Mouse (Mus musculus) naive thymus-derived CD4-positive, alpha-beta T cell, adult 5 months (primary cell): ENCODE data around the gene Ing4. TPM values are rescaled to one million over a fixed set of nuclear protein-coding genes. Genes with fewer than 3 reads are reported as not detected.

ENCODE experiments used
- polyA plus RNA-seq: library from polyadenylated mRNA; unstranded; fragments of 100-300 nt; shearing (Covaris generic); gene quantifications from one replicate; pipeline ENCODE4 v1.2.1, GENCODE M21; 2017

The Ing4 gene
- 74.8 TPM for polyA plus RNA-seq

DNA sequence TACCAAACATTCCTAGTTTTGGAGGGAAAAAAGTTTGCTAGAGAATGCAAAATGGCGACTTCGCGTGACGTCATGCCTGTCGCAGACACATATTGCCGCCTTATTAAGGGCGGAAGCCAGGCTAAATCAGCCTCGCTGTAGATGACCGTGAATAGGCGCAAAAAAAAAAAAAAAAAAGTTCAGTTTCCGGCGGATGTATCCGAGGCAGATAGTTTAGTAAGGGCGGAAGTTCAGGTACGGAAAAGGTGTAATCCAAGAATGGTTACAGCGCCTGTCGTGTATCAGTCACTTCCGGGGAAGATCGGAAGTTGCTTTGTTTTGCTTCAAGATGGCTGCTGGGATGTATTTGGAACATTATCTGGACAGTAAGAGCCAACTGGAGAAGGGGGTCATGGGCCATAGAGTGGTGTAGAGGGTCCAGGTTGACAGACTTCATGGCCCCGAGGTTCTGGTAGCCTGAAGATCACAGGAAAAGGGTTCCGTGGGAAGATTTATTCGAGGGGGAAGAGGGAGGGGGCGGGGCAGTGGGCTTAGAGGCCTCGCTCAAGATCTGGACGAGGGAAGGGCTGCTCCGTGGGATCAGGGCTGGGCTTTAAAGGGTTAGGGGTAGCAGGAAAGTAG is at the start of gene Ing4:
TSS of gene Ing4 (plus strand) at position 228 of the 621 bp plus-strand sequence.

DNA sequence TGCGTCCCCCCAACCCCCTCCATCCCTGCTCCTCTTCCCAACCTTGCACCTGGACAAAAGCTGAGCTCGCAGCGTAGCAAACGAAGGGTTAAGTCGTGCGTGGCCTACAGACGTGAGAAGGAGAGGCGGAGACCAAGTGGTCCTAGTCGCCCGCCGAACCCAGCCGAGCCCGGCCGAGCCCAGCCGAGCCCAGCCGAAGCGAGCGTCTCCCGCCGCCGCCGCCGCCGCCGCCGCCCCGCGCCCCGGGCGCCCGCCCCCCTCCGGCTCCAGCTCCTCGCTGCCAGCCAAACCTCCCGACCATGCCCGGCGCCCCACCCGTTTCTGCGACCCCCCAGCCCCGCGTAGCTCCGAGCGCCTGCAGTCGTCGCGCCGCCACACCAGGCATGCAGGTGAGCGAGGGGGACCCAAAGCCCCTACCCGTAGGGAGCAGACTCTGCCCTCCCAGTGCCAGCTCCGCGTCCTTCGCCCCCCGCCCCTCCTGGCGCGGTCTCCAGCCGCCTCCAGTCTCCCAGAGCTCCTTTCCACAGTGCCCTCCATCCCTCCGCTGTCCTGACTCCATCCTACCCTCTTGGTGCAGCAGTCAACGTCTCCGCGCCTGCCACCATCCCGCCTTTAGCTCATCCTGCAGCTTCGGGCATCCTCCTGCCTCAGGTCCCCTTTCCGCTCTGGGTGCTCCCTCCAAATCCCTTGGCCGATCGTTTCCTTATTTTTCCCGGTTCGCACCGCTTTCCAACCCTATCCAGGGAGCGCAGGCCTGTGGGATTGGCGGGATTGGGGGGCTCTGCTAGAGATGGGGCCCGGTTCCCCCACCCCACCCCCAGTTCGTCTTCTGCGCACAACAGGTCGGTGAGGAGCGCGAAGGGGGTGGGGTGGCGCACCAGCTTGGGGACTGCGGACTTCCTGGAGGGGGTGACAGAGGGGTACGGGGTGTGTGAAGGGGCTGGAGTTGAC is 42.7 kb upstream of the Ing4 start, which contains the start of gene Pianp:
TSS of gene Pianp (plus strand) at position 144 of the 951 bp plus-strand sequence.

DNA sequence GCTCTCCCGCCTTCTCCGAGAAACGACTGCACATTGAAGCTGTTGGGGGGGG is 30.6 kb upstream of the Ing4 start, which contains the start of gene Zfp384:
TSS of gene Zfp384 (plus strand) at position 17 of the 52 bp plus-strand sequence.

DNA sequence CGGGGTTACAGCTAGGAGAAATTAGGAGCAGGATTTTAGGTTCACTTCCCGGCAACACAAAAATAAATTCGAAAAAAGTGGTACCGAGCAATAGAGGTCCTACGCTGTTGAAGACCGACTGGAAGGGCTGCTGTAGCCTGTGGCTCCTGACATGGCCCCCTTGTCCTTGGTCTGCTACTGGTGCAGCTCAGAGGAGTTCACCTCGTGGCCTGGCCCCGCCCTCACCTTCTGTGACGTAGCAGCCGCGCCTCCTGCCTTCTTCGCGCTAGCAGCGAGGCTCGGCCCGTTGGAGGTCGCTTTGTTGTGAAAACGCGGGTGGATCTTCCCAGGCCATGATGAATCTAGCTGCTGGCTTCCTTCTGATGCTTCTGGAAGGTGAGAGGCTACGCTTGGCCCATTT is 10.1 kb downstream of the Ing4 start, which contains the start of gene Acrbp:
TSS of gene Acrbp (plus strand) at position 12 of the 400 bp plus-strand sequence.

DNA sequence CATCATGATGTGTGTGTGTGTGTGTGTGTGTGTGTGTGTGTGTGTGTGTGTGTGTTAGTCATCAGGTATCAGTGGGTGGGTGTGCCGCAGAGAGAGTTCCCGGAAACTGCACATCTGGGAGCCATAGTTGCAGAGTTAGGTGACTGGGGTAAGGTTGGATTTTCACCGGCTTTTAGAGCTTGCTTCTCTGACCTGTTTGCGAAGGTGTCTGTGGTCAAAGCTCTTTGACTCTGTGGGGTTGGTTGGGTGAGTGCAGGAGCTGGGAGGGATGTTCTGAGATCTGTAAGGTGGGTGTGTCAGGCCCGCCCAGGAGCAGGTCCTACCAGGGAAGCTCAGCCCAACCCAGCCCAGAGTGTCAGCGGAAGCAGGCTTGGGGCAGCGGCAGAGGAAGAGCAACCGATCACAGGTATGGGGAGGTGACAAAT is 28.0 kb downstream of the Ing4 start, which contains the start of gene Lpar5:
TSS of gene Lpar5 (plus strand) at position 350 of the 425 bp plus-strand sequence.

DNA sequence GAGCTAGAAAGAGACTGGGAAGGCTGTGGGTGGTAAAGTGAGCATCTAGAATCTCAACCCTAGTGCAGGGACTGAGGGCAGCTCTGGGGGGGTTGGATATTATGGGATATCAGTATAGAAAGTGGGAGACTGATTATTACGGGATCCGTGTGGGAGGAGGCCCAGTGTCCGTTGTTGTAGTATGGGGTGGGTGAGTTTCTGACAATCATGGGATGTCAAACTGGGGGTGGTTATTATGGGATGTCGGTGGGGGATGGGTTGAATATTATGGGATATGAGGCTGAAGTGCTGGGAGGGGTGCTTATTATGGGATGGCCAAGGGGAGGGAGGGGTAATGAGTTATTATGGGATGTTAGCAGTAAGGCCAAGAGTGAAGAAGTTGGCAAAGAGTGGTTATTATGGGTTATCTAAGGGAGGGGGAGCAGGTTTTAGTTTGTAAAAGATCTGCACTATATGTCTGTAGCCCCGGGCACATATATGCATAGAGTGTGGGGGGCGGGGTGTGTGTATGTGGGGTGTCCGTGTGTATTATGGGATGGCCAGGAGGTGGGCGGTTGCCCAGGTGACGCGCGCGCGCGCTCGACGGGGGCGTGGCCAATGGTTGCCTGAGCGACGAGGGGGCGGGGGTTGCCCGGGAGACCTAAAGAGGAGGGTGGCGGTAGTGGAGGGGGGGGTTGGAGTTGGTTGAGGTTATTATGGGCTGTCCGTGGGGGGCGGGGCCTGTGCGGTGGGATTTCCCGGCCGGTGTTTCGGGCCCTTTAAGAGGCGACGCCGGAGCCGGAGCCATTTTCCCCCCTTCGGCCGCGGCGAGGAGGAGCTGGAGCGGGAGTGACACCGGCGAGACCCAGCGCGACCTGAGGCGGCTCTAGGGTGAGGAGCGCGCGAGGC is 56.1 kb downstream of the Ing4 start, which contains the start of gene Chd4:
TSS of gene Chd4 (plus strand) at position 591 of the 888 bp plus-strand sequence.

Other genes with a start within 250 kb of the Ing4 start
- 1.4 TPM for gene Spsb2, start 231.1 kb upstream of the Ing4 start, polyA plus RNA-seq
- 40.1 TPM for gene Tpi1, start 225.5 kb upstream of the Ing4 start, polyA plus RNA-seq
- 90.0 TPM for gene Usp5, start 210.3 kb upstream of the Ing4 start, polyA plus RNA-seq
- 4.0 TPM for gene Cdca3, start 210.2 kb upstream of the Ing4 start, polyA plus RNA-seq
- not detected for gene Gnb3, start 199.5 kb upstream of the Ing4 start, polyA plus RNA-seq
- gene P3h3, start 182.0 kb upstream of the Ing4 start, polyA plus RNA-seq, result not detected
- gene Gpr162, start 175.8 kb upstream of the Ing4 start, polyA plus RNA-seq, result 0.10 TPM
- gene Cd4, start 151.5 kb upstream of the Ing4 start, polyA plus RNA-seq, result 550 TPM
- gene Lag3, start 128.1 kb upstream of the Ing4 start, polyA plus RNA-seq, result not detected
- 7.9 TPM for gene Ptms, start 119.7 kb upstream of the Ing4 start, polyA plus RNA-seq
- 126 TPM for gene Mlf2, start 108.4 kb upstream of the Ing4 start, polyA plus RNA-seq
- 42.9 TPM for gene Cops7a, start 74.2 kb upstream of the Ing4 start, polyA plus RNA-seq
- not detected for gene Pianp, start 43.1 kb upstream of the Ing4 start, polyA plus RNA-seq
- 64.7 TPM for gene Zfp384, start 30.6 kb upstream of the Ing4 start, polyA plus RNA-seq
- 11.1 TPM for gene Acrbp, start 9.9 kb downstream of the Ing4 start, polyA plus RNA-seq
- 3.6 TPM for gene Lpar5, start 28.2 kb downstream of the Ing4 start, polyA plus RNA-seq
- gene Chd4, start 56.2 kb downstream of the Ing4 start, polyA plus RNA-seq, result 57.3 TPM
- 39.7 TPM for gene Nop2, start 92.1 kb downstream of the Ing4 start, polyA plus RNA-seq
- gene Iffo1, start 105.5 kb downstream of the Ing4 start, polyA plus RNA-seq, result 20.2 TPM
- 201 TPM for gene Gapdh, start 126.7 kb downstream of the Ing4 start, polyA plus RNA-seq
- 17.0 TPM for gene Ncapd2, start 151.9 kb downstream of the Ing4 start, polyA plus RNA-seq
- gene Mrpl51, start 152.0 kb downstream of the Ing4 start, polyA plus RNA-seq, result 37.5 TPM
- gene Vamp1, start 175.8 kb downstream of the Ing4 start, polyA plus RNA-seq, result 46.2 TPM
- 60.2 TPM for gene Tapbpl, start 192.1 kb downstream of the Ing4 start, polyA plus RNA-seq
- gene Cd27, start 197.2 kb downstream of the Ing4 start, polyA plus RNA-seq, result 455 TPM
- 2.0 TPM for gene Tuba3a, start 246.3 kb downstream of the Ing4 start, polyA plus RNA-seq